Mouse (Mus musculus): ENCODE measurements around the gene Cyren. TPM values are rescaled to one million over a fixed set of nuclear protein-coding genes. Genes with fewer than 3 reads are reported as not detected.

Gene Cyren
- polyA plus RNA-seq, 1 experiment from 2014 or later, result 12.0 TPM

- no peak within 1 kb of the TSS for H3K4me2 ChIP-seq (replicated peaks)
- H3K27ac ChIP-seq, result no peak within 1 kb of the TSS
- H3K9me3 ChIP-seq, result no peaks in the 10 kb centered on the region
- no peaks in the 10 kb centered on the region for H3K27me3 ChIP-seq (replicated peaks)
- no peak for ATAC-seq (ENCODE audit: low FRiP score, low read depth)
- H3K4me3 ChIP-seq, result no peak within 1 kb of the TSS
- H3K9ac ChIP-seq, result no peak within 1 kb of the TSS
- 69% methylated on average over 11 of the region's 11 CpGs for whole genome bisulfite sequencing
- peaks cover 5% of the 10 kb centered on the region; the same call in 1 of the 2 replicates for H3K4me1 ChIP-seq
- H3K36me3 ChIP-seq, result no peaks in the 10 kb centered on the region
Observed at GRCm38 (mm10) chr6:34862791-34863403, 15.0 kb downstream of the Cyren start, which contains the start of gene Tmem140. Tmem140 (plus strand) TSS chr6:34863146.

- Histone ChIP-seq H3K27me3 (replicated peaks) (no peaks in the 10 kb centered on the region), H3K9ac (no peak overlapping the region), H3K4me1 (peaks cover 5% of the 10 kb centered on the region; the same call in 1 of the 2 replicates), H3K9me3 (no peaks in the 10 kb centered on the region), H3K4me2 (replicated peaks) (no peak overlapping the region), H3K36me3 (no peaks in the 10 kb centered on the region), H3K27ac (no peak overlapping the region), H3K4me3 (no peak overlapping the region)
- 92% methylated on average over 6 of the region's 6 CpGs for WGBS
- ATAC-seq (ENCODE audit: low FRiP score, low read depth), result no peak
Observed at GRCm38 (mm10) chr6:34862381-34862780, 15.5 kb downstream of the Cyren start.

GRCm38 (mm10) chr6:34861546-34862053 is 16.3 kb downstream of the Cyren start:
- no peak overlapping the region for H3K4me3 ChIP-seq
- H3K36me3 ChIP-seq, result no peaks in the 10 kb centered on the region
- 95% methylated on average over 11 of the region's 11 CpGs for WGBS

GRCm38 (mm10) chr6:34832352-34832751 is 45.5 kb downstream of the Cyren start:
- ATAC-seq (ENCODE audit: low FRiP score, low read depth), result no peak
- H3K36me3 ChIP-seq, result no peaks in the 10 kb centered on the region
- H3K4me1 ChIP-seq, result no peaks in the 10 kb centered on the region
- no peak overlapping the region for H3K4me3 ChIP-seq
- H3K27me3 ChIP-seq (replicated peaks), result no peaks in the 10 kb centered on the region
- H3K9ac ChIP-seq, result no peak overlapping the region
- H3K9me3 ChIP-seq, result no peaks in the 10 kb centered on the region
- no peak overlapping the region for H3K27ac ChIP-seq
- no peak overlapping the region for H3K4me2 ChIP-seq (replicated peaks)
- 95% methylated on average over 5 of the region's 5 CpGs for WGBS

More at GRCm38 (mm10) chr6:34861546-34862053, 16.3 kb downstream of the Cyren start:
- H3K9ac ChIP-seq, result no peak overlapping the region
- H3K27ac ChIP-seq, result no peak overlapping the region
- H3K27me3 ChIP-seq (replicated peaks), result no peaks in the 10 kb centered on the region
- no peaks in the 10 kb centered on the region for H3K4me1 ChIP-seq
- H3K9me3 ChIP-seq, result no peaks in the 10 kb centered on the region
- no peak for ATAC-seq (ENCODE audit: low FRiP score, low read depth)
- H3K4me2 ChIP-seq (replicated peaks), result no peak overlapping the region

- no peak for ATAC-seq (ENCODE audit: low FRiP score, low read depth)
- H3K27ac ChIP-seq, result no peak overlapping the region
- H3K9me3 ChIP-seq, result no peaks in the 10 kb centered on the region
- H3K9ac ChIP-seq, result no peak overlapping the region
- H3K4me3 ChIP-seq, result no peak overlapping the region
- H3K27me3 ChIP-seq (replicated peaks), result no peaks in the 10 kb centered on the region
- H3K4me1 ChIP-seq, result no peaks in the 10 kb centered on the region
- H3K36me3 ChIP-seq, result no peaks in the 10 kb centered on the region
- H3K4me2 ChIP-seq (replicated peaks), result no peak overlapping the region
Observed at GRCm38 (mm10) chr6:34824406-34824805, 53.5 kb downstream of the Cyren start.

Other genes with a start within 250 kb of the Cyren start
- 8.4 and 9.1 TPM in 2 replicates for gene Agbl3, start 97.6 kb downstream of the Cyren start, polyA plus RNA-seq (2016; fragmentation: Nextera tagmentation; extraction: Ambion mirVana)
- 1.3 and 1.6 TPM in 2 replicates for gene Tmem140, start 14.9 kb downstream of the Cyren start, polyA plus RNA-seq (2016; fragmentation: Nextera tagmentation; extraction: Ambion mirVana)
- 13.1 and 14.0 TPM in 2 replicates for gene Wdr91, start 32.8 kb upstream of the Cyren start, polyA plus RNA-seq (2016; fragmentation: Nextera tagmentation; extraction: Ambion mirVana)
- gene Stra8, start 42.1 kb upstream of the Cyren start, polyA plus RNA-seq (2016; fragmentation: Nextera tagmentation; extraction: Ambion mirVana), result not detected in 2 replicates
- 0.55 and 0.67 TPM in 2 replicates for gene Slc23a4, start 110.3 kb upstream of the Cyren start, polyA plus RNA-seq (2016; fragmentation: Nextera tagmentation; extraction: Ambion mirVana)